Mouse (Mus musculus): ENCODE measurements around the gene Lrrk1.

The Lrrk1 gene

GRCm38 (mm10) chr7:66336955-66337354, 51.2 kb downstream of the Lrrk1 start:
- no peak for DNase-seq

- DNase-seq: peak; percentile 20 to 21
Measured at GRCm38 (mm10) chr7:66333906-66334500, 54.1 kb downstream of the Lrrk1 start.

- DNase-seq: no peak
Measured at GRCm38 (mm10) chr7:66332340-66332739, 55.8 kb downstream of the Lrrk1 start.

GRCm38 (mm10) chr7:66330610-66331009, 57.5 kb downstream of the Lrrk1 start:
- no peak for DNase-seq

- no peak for DNase-seq
Measured at GRCm38 (mm10) chr7:66327516-66327915, 60.6 kb downstream of the Lrrk1 start.

GRCm38 (mm10) chr7:66325419-66326053, 62.6 kb downstream of the Lrrk1 start:
- DNase-seq: no peak

GRCm38 (mm10) chr7:66323252-66324015, 64.7 kb downstream of the Lrrk1 start:
- no peak for DNase-seq

- peak; percentile 14 to 15 for DNase-seq
Measured at GRCm38 (mm10) chr7:66320996-66321395, 67.2 kb downstream of the Lrrk1 start.

GRCm38 (mm10) chr7:66318147-66318546, 70.0 kb downstream of the Lrrk1 start:
- DNase-seq: no peak

- DNase-seq: no peak
Measured at GRCm38 (mm10) chr7:66310670-66311656, 77.2 kb downstream of the Lrrk1 start.

- DNase-seq: peak; percentile 54 to 59
Measured at GRCm38 (mm10) chr7:66309950-66310669, 78.0 kb downstream of the Lrrk1 start.

GRCm38 (mm10) chr7:66309240-66309949, 78.8 kb downstream of the Lrrk1 start:
- no peak for DNase-seq

GRCm38 (mm10) chr7:66308581-66309239, 79.4 kb downstream of the Lrrk1 start:
- DNase-seq: no peak

- no peak for DNase-seq
Measured at GRCm38 (mm10) chr7:66307791-66308190, 80.4 kb downstream of the Lrrk1 start.

- DNase-seq: no peak
Measured at GRCm38 (mm10) chr7:66305714-66306198, 82.4 kb downstream of the Lrrk1 start.

GRCm38 (mm10) chr7:66304993-66305713, 83.0 kb downstream of the Lrrk1 start:
- DNase-seq: no peak

- DNase-seq: peak; percentile 35 to 40
Measured at GRCm38 (mm10) chr7:66303922-66304660, 84.1 kb downstream of the Lrrk1 start.

GRCm38 (mm10) chr7:66301486-66301885, 86.7 kb downstream of the Lrrk1 start:
- no peak for DNase-seq

- DNase-seq: peak; percentile 87 to 88
Measured at GRCm38 (mm10) chr7:66300680-66301079, 87.5 kb downstream of the Lrrk1 start.
